Mouse (Mus musculus) C2C12 (cell line): Measurements from ENCODE around the gene Camta2.

Experiments
- CTCF ChIP-seq: IDR thresholded peaks from one replicate; pipeline ENCODE4 v1.5.1; 2011; ENCODE audit not compliant: control insufficient read depth, insufficient read depth, insufficient read length
- FOSL1 ChIP-seq: IDR thresholded peaks from one replicate; pipeline ENCODE4 v1.8.0; 2011; ENCODE audit warnings: mild to moderate bottlenecking, low read length; ENCODE audit not compliant: poor library complexity, insufficient read depth, severe bottlenecking
- MAX ChIP-seq: IDR thresholded peaks from one replicate; pipeline ENCODE4 v1.6.1; 2011; ENCODE audit warnings: mild to moderate bottlenecking, control low read depth

- no peak for TF ChIP-seq MAX
- no peak for TF ChIP-seq CTCF
- TF ChIP-seq FOSL1 = no peak
Observed at GRCm38 (mm10) chr11:70635601-70636000, 52.3 kb downstream of the Camta2 start.
